Mouse (Mus musculus) liver, embryonic 13.5 days (tissue): ENCODE measurements around the gene Fbln2. TPM values are rescaled to one million over a fixed set of nuclear protein-coding genes. Genes with fewer than 3 reads are reported as not detected.

Source experiments
- ATAC-seq: fragments of 200-750 bp; cut with Nextera tagmentation; 2 replicates; pipeline ENCODE4 v1.8.0; 2017; ENCODE audit warnings: low read depth, mild to moderate bottlenecking, moderate number of reproducible peaks, moderate library complexity
- DNase-seq: peaks from one replicate; pipeline ENCODE4 v3.0.0; 2022
- H3K27ac ChIP-seq: fragments of 300-500 bp; sonication (generic); 2 replicates; pipeline ENCODE4 v1.5.1; 2015; ENCODE audit warnings: moderate library complexity, mild to moderate bottlenecking, inconsistent platforms
- H3K27me3 ChIP-seq: fragments of 300-500 bp; sonication (generic); 2 replicates; pipeline ENCODE4 v1.6.1; 2015; ENCODE audit warnings: mild to moderate bottlenecking, inconsistent platforms
- H3K36me3 ChIP-seq: fragments of 300-500 bp; sonication (generic); 2 replicates; pipeline ENCODE4 v1.6.1; 2015; ENCODE audit warnings: mild to moderate bottlenecking, inconsistent platforms
- H3K4me1 ChIP-seq: fragments of 300-500 bp; sonication (generic); replicated peaks from 2 replicates; pipeline ENCODE4 v1.6.1; 2015; ENCODE audit warnings: inconsistent platforms
- H3K4me2 ChIP-seq: fragments of 300-500 bp; sonication (generic); 2 replicates; pipeline ENCODE4 v1.6.1; 2015; ENCODE audit warnings: inconsistent platforms, mild to moderate bottlenecking, moderate library complexity
- H3K4me3 ChIP-seq: fragments of 300-500 bp; sonication (generic); replicated peaks from 2 replicates; pipeline ENCODE4 v1.5.1; 2015; ENCODE audit warnings: mild to moderate bottlenecking, inconsistent platforms
- H3K9ac ChIP-seq: fragments of 300-500 bp; sonication (generic); 2 replicates; pipeline ENCODE4 v1.6.1; 2015; ENCODE audit warnings: mild to moderate bottlenecking, inconsistent platforms
- H3K9me3 ChIP-seq: fragments of 300-500 bp; sonication (generic); replicated peaks from 2 replicates; pipeline ENCODE4 v1.6.1; 2016; ENCODE audit warnings: inconsistent platforms
- WGBS: fragments of 180-500 bp; shearing (Covaris S2); methylation state at CpG from one replicate; pipeline ENCODE4 v1.1.7; 2015; ENCODE audit not compliant: insufficient replicate concordance; 5-methylcytosine and 5-hydroxymethylcytosine counted together
- polyA plus RNA-seq: library from polyadenylated mRNA; unstranded; fragments of >200 nt; fragmentation: Nextera tagmentation; extraction: Ambion mirVana; gene quantifications from 2 replicates; pipeline ENCODE4 v1.2.1, GENCODE M21; 2015

Fbln2 gene
- polyA plus RNA-seq, 1 experiment from 2014 or later = 8.7 TPM

GRCm38 (mm10) chr6:91212571-91212970, 316 bp downstream of the Fbln2 start:
- Histone ChIP-seq H3K9ac (no peak overlapping the region; the same call in 1 of the 2 replicates), H3K27me3 (peaks cover 55% of the 10 kb centered on the region), H3K27ac (no peak overlapping the region), H3K9me3 (no peaks in the 10 kb centered on the region), H3K36me3 (no peaks in the 10 kb centered on the region), H3K4me1 (peaks cover 7% of the 10 kb centered on the region; the same call in 1 of the 2 replicates), H3K4me3 (peak overlapping the region; percentile 28), H3K4me2 (peak overlapping the region; percentile 47)
- 1% methylated on average over 29 of the region's 29 CpGs for WGBS
- peak; percentile 70 for ATAC-seq
- DNase-seq = peak; percentile 29

GRCm38 (mm10) chr6:91213287-91214218, 1.3 kb downstream of the Fbln2 start:
- H3K4me1 ChIP-seq = peaks cover 7% of the 10 kb centered on the region; the same call in 1 of the 2 replicates
- H3K36me3 ChIP-seq = no peaks in the 10 kb centered on the region
- peak overlapping the region; percentile 28 for H3K4me3 ChIP-seq
- DNase-seq = no peak
- whole genome bisulfite sequencing = 50% methylated on average over 21 of the region's 21 CpGs
- H3K9me3 ChIP-seq = no peaks in the 10 kb centered on the region
- H3K4me2 ChIP-seq = peak overlapping the region; percentile 47; the same call in 1 of the 2 replicates
- H3K27ac ChIP-seq = no peak overlapping the region
- peaks cover 51% of the 10 kb centered on the region for H3K27me3 ChIP-seq
- H3K9ac ChIP-seq = no peak overlapping the region
- ATAC-seq = no peak

- DNase-seq (no peak), ATAC-seq (no peak)
- no peak overlapping the region for H3K9ac ChIP-seq
- no peaks in the 10 kb centered on the region for H3K9me3 ChIP-seq
- WGBS = 29% methylated on average over 1 of the region's 1 CpGs
- no peak overlapping the region for H3K27ac ChIP-seq
- no peak overlapping the region for H3K4me2 ChIP-seq
- H3K36me3 ChIP-seq = no peaks in the 10 kb centered on the region
- no peak overlapping the region for H3K4me3 ChIP-seq
- H3K4me1 ChIP-seq = peaks cover 7% of the 10 kb centered on the region; the same call in 1 of the 2 replicates
- peaks cover 43% of the 10 kb centered on the region for H3K27me3 ChIP-seq
Observed at GRCm38 (mm10) chr6:91215454-91215853, 3.2 kb downstream of the Fbln2 start.

- Histone ChIP-seq H3K4me2 (no peak overlapping the region), H3K9me3 (no peaks in the 10 kb centered on the region), H3K4me1 (no peaks in the 10 kb centered on the region), H3K27me3 (peaks cover 20% of the 10 kb centered on the region), H3K9ac (no peak overlapping the region), H3K4me3 (no peak overlapping the region), H3K36me3 (no peaks in the 10 kb centered on the region), H3K27ac (no peak overlapping the region)
- DNase-seq (no peak), ATAC-seq (no peak)
- WGBS = 51% methylated on average over 9 of the region's 9 CpGs
Observed at GRCm38 (mm10) chr6:91218445-91218844, 6.2 kb downstream of the Fbln2 start.

- peaks cover 18% of the 10 kb centered on the region for H3K27me3 ChIP-seq
- ATAC-seq (no peak), DNase-seq (no peak)
- H3K9me3 ChIP-seq = no peaks in the 10 kb centered on the region
- H3K4me1 ChIP-seq = no peaks in the 10 kb centered on the region
- no peak overlapping the region for H3K4me2 ChIP-seq
- no peak overlapping the region for H3K9ac ChIP-seq
- H3K4me3 ChIP-seq = no peak overlapping the region
- WGBS = 42% methylated on average over 3 of the region's 3 CpGs
- no peaks in the 10 kb centered on the region for H3K36me3 ChIP-seq
- no peak overlapping the region for H3K27ac ChIP-seq
Observed at GRCm38 (mm10) chr6:91218871-91219270, 6.6 kb downstream of the Fbln2 start.

GRCm38 (mm10) chr6:91220062-91220461, 7.8 kb downstream of the Fbln2 start:
- Histone ChIP-seq H3K9me3 (no peaks in the 10 kb centered on the region), H3K4me2 (no peak overlapping the region), H3K4me1 (no peaks in the 10 kb centered on the region), H3K9ac (no peak overlapping the region), H3K4me3 (no peak overlapping the region), H3K36me3 (no peaks in the 10 kb centered on the region), H3K27me3 (peaks cover 10% of the 10 kb centered on the region), H3K27ac (no peak overlapping the region)
- ATAC-seq = no peak
- no peak for DNase-seq

- H3K27ac ChIP-seq = no peak overlapping the region
- no peaks in the 10 kb centered on the region for H3K4me1 ChIP-seq
- 2% methylated on average over 3 of the region's 3 CpGs for WGBS
- ATAC-seq = no peak
- H3K36me3 ChIP-seq = no peaks in the 10 kb centered on the region
- H3K27me3 ChIP-seq = peaks cover 8% of the 10 kb centered on the region; the same call in 1 of the 2 replicates
- no peaks in the 10 kb centered on the region for H3K9me3 ChIP-seq
- H3K4me2 ChIP-seq = no peak overlapping the region
- no peak overlapping the region for H3K9ac ChIP-seq
- H3K4me3 ChIP-seq = no peak overlapping the region
- DNase-seq = no peak
Observed at GRCm38 (mm10) chr6:91221094-91221493, 8.8 kb downstream of the Fbln2 start.

- Histone ChIP-seq H3K36me3 (no peaks in the 10 kb centered on the region), H3K4me2 (no peak overlapping the region), H3K9me3 (no peaks in the 10 kb centered on the region), H3K9ac (no peak overlapping the region), H3K27ac (no peak overlapping the region), H3K4me1 (no peaks in the 10 kb centered on the region), H3K27me3 (peaks cover 11% of the 10 kb centered on the region; the same call in 1 of the 2 replicates), H3K4me3 (no peak overlapping the region)
- WGBS = 66% methylated on average over 10 of the region's 10 CpGs
- no peak for ATAC-seq
- no peak for DNase-seq
Observed at GRCm38 (mm10) chr6:91222694-91223346, 10.6 kb downstream of the Fbln2 start.

GRCm38 (mm10) chr6:91224939-91225338, 12.7 kb downstream of the Fbln2 start:
- H3K4me3 ChIP-seq = no peak overlapping the region
- ATAC-seq (no peak), DNase-seq (no peak)
- H3K4me2 ChIP-seq = no peak overlapping the region
- WGBS = 40% methylated on average over 6 of the region's 6 CpGs
- no peak overlapping the region for H3K27ac ChIP-seq
- H3K36me3 ChIP-seq = no peaks in the 10 kb centered on the region
- no peaks in the 10 kb centered on the region for H3K4me1 ChIP-seq
- H3K9me3 ChIP-seq = no peaks in the 10 kb centered on the region
- peaks cover 11% of the 10 kb centered on the region; the same call in 1 of the 2 replicates for H3K27me3 ChIP-seq
- H3K9ac ChIP-seq = no peak overlapping the region

GRCm38 (mm10) chr6:91225346-91225745, 13.1 kb downstream of the Fbln2 start:
- Histone ChIP-seq H3K4me1 (no peaks in the 10 kb centered on the region), H3K36me3 (no peaks in the 10 kb centered on the region), H3K27me3 (peaks cover 11% of the 10 kb centered on the region; the same call in 1 of the 2 replicates), H3K9me3 (no peaks in the 10 kb centered on the region), H3K27ac (no peak overlapping the region), H3K4me3 (no peak overlapping the region), H3K4me2 (no peak overlapping the region), H3K9ac (no peak overlapping the region)
- ATAC-seq (no peak), DNase-seq (no peak)
- 57% methylated on average over 4 of the region's 4 CpGs for WGBS

- WGBS = 33% methylated on average over 1 of the region's 1 CpGs
- ATAC-seq = no peak
- H3K27me3 ChIP-seq = peaks cover 11% of the 10 kb centered on the region; the same call in 1 of the 2 replicates
- no peaks in the 10 kb centered on the region for H3K36me3 ChIP-seq
- H3K27ac ChIP-seq = no peak overlapping the region
- no peak overlapping the region for H3K9ac ChIP-seq
- H3K4me1 ChIP-seq = no peaks in the 10 kb centered on the region
- no peak for DNase-seq
- no peak overlapping the region for H3K4me2 ChIP-seq
- H3K9me3 ChIP-seq = no peaks in the 10 kb centered on the region
- H3K4me3 ChIP-seq = no peak overlapping the region
Observed at GRCm38 (mm10) chr6:91226058-91226457, 13.8 kb downstream of the Fbln2 start.
